Mouse (Mus musculus) E14TG2a.4 (cell line): ENCODE results near the gene Inha.

Experiments
- CTCF ChIP-seq: conservative IDR thresholded peaks from 2 replicates; pipeline ENCODE4 v1.5.1; 2014; ENCODE audit warnings: low read length
- POU5F1 ChIP-seq: IDR thresholded peaks from 2 replicates; pipeline ENCODE4 v1.6.1; 2014; ENCODE audit warnings: low read length, borderline replicate concordance

DNA sequence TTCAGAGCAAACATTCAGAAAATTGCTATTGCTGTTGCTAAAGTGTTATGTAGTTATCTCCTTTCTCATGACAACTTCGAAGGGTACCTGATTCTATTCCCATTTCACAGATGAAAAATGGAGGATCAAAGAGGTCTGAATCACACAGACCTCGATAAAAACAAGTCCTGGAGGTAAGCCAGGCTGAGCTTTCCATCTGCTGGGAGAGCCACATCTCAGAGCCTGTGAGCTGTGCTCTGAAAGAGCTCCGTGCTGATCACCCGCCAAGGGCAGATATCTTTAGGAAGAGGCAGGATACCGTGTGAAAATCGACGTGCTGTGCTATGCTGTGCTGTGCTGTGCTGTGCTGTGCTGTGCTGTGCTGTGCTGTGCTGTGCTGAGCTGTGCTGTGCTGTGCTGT is 46.6 kb upstream of the Inha start:
- TF ChIP-seq CTCF (no peak), POU5F1 (no peak)
